Mouse (Mus musculus): ENCODE results near the gene Pvalb.

Pvalb gene

DNA sequence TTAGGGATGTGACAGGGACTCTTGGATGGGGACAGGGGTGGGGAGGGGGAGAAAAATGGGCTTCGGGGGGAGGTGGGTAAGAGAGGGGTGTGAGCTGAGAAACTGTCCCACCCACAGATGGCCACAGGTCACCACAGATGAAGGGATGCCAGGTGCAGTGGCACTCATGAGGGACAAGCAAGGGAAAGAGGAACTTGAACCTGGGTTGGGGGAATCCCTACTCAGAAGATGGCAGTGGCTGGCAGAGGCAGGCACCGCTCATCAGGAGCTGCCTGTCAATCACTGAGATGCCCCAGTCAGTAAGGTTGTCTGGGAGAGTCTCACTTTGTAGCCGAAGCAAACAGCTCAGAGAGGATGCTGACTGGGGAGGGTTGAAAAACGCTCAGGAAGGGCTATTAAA is 40.9 kb downstream of the Pvalb start:
- DNase-seq (ENCODE audit: extremely low read depth, low read depth, low spot score), result no peak

DNA sequence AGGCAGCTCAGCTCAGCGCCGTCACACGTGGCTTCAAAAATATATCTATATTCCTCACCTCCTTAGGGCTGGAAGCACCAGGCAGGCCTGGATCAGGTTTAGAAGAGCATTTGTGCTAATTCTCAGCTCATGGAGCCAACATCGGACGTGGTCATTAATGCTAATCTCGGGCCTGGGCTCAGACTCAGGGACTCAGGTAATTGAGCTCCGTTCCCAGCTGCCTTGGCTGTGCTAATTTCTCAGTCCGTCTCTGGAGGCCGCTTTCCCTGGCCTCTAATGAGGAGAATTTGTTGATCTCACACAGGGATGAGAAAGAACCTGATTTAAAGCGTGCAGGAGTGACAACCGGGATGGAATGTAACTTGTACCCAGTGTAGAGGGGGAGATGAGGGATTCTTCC is 41.7 kb downstream of the Pvalb start:
- DNase-seq (ENCODE audit: extremely low read depth, low read depth, low spot score), result no peak

DNA sequence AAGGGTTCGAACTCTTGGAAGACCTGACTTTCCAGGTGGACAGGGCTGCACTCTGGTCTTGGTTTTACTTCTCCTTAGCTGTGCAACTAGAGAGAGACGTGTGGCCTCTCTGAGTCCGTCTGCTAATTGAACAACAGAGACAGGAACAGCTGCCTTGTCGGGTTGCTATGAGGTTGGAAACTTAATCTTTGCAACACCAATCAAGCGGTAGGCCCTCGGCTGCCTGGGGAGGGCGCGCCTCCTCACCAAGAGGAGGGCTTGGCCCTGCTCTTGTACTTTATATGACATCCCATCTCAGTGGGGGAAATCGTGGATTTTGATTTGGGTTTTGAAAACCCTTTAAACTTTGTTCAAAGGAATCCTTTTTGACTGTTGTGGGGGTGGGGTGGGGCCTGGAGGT is 44.3 kb downstream of the Pvalb start:
- no peak for DNase-seq (ENCODE audit: extremely low read depth, low read depth, low spot score)

DNA sequence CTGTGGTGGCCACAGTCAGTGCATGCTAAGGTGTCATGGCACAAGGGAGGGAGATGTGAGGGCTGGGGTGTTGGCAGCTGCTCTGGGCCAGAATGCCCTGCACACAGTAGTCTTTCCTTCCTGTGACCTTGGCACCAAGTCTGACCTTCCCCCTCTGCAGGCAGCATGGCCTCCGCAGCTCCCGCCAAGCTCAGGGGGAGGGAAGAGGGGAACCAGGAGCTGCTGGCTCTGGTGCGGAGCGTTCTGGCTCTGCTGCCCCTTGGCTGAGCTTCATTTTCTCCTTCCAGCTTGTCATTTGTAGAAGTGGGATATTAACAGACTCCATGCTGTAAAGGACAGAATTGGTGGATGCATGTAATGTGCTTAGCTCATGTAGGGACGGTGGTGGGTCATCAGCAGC is 47.9 kb downstream of the Pvalb start:
- no peak for DNase-seq (ENCODE audit: extremely low read depth, low read depth, low spot score)

- DNase-seq (ENCODE audit: extremely low read depth, low read depth, low spot score), result no peak
These were observed 48.4 kb downstream of the Pvalb start for GRCm38 (mm10) chr15:78157824-78158223.

- no peak for DNase-seq (ENCODE audit: extremely low read depth, low read depth, low spot score)
These were observed 48.9 kb downstream of the Pvalb start for GRCm38 (mm10) chr15:78157330-78157729.

DNA sequence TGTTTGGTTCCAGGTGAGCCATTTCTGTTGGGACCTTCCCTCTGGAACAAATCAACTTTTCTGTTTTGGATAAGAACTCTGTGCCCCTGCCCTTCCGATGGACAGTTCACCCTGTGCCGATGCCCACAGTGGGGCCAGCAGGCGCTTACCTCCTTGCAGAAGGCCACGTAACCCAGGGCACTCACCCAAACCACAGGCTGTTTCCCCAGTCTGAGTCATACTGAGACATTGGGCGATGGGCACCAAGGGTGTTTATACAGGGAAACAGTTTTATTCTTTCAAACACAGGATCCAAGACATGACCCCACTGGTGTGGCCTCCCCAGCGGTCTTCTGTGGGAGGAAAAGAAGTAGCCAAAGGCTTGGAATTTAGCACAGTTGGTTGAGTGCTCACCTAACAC is 50.8 kb downstream of the Pvalb start:
- no peak for DNase-seq (ENCODE audit: extremely low read depth, low read depth, low spot score)

DNA sequence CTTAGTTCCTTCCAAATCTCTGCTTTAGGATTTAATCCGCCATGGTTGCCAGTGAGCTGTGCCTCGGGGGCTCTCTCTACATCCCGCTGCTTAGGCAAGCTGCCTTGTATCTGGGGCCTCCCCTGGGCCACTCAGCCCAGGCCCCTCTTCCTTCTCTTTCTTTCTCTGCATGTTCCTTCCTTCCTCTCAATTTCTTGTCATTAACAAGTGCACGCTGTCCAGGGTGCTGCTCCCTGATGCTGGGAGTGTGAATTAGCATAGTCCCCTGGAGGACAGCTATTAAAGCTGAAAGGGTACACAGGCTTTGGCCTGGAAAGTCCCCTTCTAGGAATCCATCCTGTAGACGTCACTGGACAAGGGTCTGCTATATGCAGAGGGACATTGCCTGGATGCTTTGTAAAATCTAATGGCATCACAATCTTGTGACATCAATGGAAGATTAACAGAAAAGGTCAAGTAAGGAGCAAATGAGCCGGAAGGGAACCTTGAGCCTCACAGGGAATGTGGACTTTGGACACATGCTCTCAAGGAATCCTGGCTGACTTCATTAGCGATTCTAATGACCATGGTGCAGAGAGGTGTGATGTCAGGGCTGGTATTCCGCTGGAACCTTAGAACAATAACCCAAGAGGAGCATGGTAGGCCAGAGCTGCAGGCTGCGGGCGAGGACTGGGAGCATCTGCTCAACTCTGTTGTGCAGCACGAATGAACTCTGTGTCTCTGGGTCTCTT is 53.0 kb downstream of the Pvalb start:
- DNase-seq (ENCODE audit: extremely low read depth, low read depth, low spot score), result no peak

- no peak for DNase-seq (ENCODE audit: extremely low read depth, low read depth, low spot score)
These were observed 57.6 kb downstream of the Pvalb start for GRCm38 (mm10) chr15:78148565-78148964.

All from fat pad, adult 2 months (tissue).